Mouse (Mus musculus): ENCODE data around the gene Dgcr2. TPM values are rescaled to one million over a fixed set of nuclear protein-coding genes. Genes with fewer than 3 reads are reported as not detected.
A peak's percentile ranks its signal among the peaks of the same experiment; 100 is the strongest.

Dgcr2 gene
- polyA plus RNA-seq, 1 experiment from 2014 or later = 88.5 TPM

- 0 out of 2 replicates have a peak, but pooled peaks cover 1% of the 10 kb centered on the region for H3K4me1 ChIP-seq
These were observed 58.4 kb downstream of the Dgcr2 start for GRCm38 (mm10) chr16:17839976-17840375.

DNA sequence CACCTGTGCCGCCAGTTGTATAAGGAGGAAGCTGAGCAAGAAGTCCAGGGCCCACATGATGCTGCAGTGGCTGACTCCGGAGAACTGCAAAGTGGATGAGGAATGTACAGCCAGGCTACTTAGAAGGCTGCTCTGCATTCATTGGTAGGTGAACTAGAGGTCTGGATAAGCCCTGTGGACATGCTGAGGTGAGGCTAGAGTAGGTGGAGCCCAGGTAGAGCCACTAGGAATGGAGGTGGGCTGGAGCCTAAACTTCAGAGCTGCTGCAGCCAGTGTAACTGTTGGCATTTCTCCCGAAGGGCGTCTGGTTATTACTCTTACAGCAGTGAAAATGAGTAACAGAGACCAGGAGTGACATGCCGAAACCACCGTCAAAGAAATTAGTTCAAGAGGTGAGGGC lies 60.3 kb downstream of the Dgcr2 start, which contains the start of gene Car15:
TSS of gene Car15 (minus strand) at position 314 of the 400 bp plus-strand sequence.
- Histone ChIP-seq H3K27ac (no peak within 1 kb of the TSS), H3K27me3 (peaks cover 45% of the 10 kb centered on the region), H3K9me3 (no peaks in the 10 kb centered on the region), H3K36me3 (peaks cover 38% of the 10 kb centered on the region), H3K4me2 (no peak within 1 kb of the TSS), H3K9ac (no peak within 1 kb of the TSS), H3K4me3 (no peak within 1 kb of the TSS), H3K4me1 (peaks cover 17% of the 10 kb centered on the region)
- 57% methylated on average over 6 of the region's 6 CpGs for WGBS
- ATAC-seq (ENCODE audit: insufficient number of reproducible peaks, low FRiP score, low TSS enrichment, low read depth) = no peak

More at GRCm38 (mm10) chr16:17839976-17840375, 58.4 kb downstream of the Dgcr2 start:
- no peak overlapping the region for H3K4me3 ChIP-seq
- peaks cover 57% of the 10 kb centered on the region for H3K36me3 ChIP-seq
- H3K4me2 ChIP-seq = no peak overlapping the region
- H3K27me3 ChIP-seq = peaks cover 26% of the 10 kb centered on the region
- ATAC-seq (ENCODE audit: insufficient number of reproducible peaks, low FRiP score, low TSS enrichment, low read depth) = no peak
- no peaks in the 10 kb centered on the region for H3K9me3 ChIP-seq
- 82% methylated on average over 4 of the region's 4 CpGs for WGBS
- no peak overlapping the region for H3K27ac ChIP-seq
- no peak overlapping the region for H3K9ac ChIP-seq

DNA sequence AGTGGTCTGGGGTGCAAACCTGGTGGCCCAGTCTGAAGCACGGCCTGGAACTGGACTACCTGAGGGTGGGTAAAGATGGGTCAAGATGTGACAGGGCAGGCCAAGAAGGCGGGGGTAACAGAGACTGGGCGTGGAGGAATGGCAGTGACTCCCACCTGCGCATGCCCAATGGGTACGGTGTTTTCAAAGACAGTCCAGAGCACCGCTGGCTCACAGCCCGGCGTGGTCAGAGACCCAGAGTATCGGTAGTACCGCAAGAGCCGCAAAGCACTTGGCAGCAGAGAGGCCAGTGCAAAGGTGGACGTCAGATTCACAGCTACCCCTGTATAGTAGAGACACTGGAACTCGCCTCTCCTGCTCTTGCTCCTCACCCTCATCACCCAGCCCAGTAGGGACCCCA lies 62.9 kb downstream of the Dgcr2 start:
- 43% methylated on average over 13 of the region's 13 CpGs for WGBS
- ATAC-seq (ENCODE audit: insufficient number of reproducible peaks, low FRiP score, low TSS enrichment, low read depth) = no peak

DNA sequence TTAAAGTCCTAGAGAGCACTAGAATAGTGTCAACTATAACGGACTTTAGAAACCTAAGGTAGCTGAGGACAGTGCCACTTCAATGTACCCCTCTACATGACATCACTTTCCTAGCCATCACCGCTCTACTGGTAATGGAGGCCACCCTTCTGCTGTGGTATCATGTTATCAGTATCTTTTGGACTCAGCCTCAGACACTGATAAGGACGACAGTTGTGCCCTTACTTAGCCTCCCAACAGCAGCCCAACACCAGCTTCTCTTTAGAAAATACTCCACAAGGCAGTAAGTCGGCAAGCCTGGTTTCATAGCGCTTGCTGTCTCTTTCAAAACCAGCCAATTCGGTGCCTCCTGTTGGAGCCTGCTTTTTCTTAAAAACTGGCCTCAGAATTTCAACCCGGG lies 63.8 kb downstream of the Dgcr2 start:
- Histone ChIP-seq H3K4me3 (peak overlapping the region; percentile 62), H3K4me1 (peaks cover 25% of the 10 kb centered on the region), H3K9me3 (no peaks in the 10 kb centered on the region), H3K27me3 (peaks cover 74% of the 10 kb centered on the region), H3K4me2 (peak overlapping the region; percentile 99), H3K9ac (no peak overlapping the region), H3K27ac (no peak overlapping the region), H3K36me3 (peaks cover 3% of the 10 kb centered on the region; the same call in 1 of the 2 replicates)
- WGBS = 47% methylated on average over 7 of the region's 7 CpGs
- ATAC-seq (ENCODE audit: insufficient number of reproducible peaks, low FRiP score, low TSS enrichment, low read depth) = no peak

More for the DNA sequence above, 62.9 kb downstream of the Dgcr2 start:
- Histone ChIP-seq H3K9me3 (no peaks in the 10 kb centered on the region), H3K27me3 (peaks cover 71% of the 10 kb centered on the region), H3K36me3 (peaks cover 12% of the 10 kb centered on the region; the same call in 1 of the 2 replicates), H3K4me1 (peaks cover 25% of the 10 kb centered on the region), H3K27ac (no peak overlapping the region), H3K9ac (no peak overlapping the region), H3K4me2 (no peak overlapping the region), H3K4me3 (no peak overlapping the region)

DNA sequence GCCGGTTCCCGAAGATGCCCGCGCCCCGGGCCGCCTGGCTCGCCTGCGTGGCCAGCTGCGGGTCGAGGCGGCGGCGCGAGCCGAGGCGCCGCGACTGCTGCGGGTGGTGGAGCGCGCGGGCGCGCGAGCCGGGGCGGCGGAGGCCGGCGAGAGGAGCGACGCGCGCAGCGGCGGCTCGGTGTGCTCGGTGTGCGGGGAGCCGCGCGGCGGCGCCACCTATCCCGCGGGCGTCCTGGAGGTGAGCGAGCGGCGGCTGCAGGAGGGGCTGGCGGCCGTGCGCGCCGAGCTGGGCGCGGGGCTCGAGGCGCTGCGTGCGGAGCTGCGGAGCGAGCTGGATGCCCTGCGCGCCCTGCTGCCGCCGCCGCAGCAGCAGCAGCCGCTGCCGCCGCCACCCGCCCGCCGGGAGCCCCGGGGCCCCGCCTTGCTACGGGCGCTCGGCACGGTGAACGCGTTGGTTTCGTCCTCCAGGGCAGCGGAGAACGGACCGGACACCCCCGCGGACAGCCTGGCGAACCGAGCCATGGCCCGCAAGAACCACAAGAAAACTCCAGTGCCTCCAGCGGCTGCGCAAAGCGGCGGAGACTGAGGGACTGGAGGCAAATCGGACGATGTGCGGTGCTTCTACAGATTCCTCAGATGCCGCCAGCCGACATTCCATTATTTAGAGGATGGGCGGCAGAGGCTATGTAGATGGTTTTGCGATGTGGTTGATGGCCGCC lies 64.5 kb downstream of the Dgcr2 start:
- 1% methylated on average over 81 of the region's 103 CpGs for WGBS
- Histone ChIP-seq H3K36me3 (peaks cover 3% of the 10 kb centered on the region; the same call in 1 of the 2 replicates), H3K4me1 (peaks cover 25% of the 10 kb centered on the region), H3K27ac (no peak overlapping the region), H3K9me3 (no peaks in the 10 kb centered on the region), H3K9ac (peak overlapping the region; percentile 54), H3K4me2 (peak overlapping the region; percentile 99), H3K4me3 (peak overlapping the region; percentile 62), H3K27me3 (peaks cover 74% of the 10 kb centered on the region)
- ATAC-seq (ENCODE audit: insufficient number of reproducible peaks, low FRiP score, low TSS enrichment, low read depth) = no peak

- Histone ChIP-seq H3K27ac (no peak overlapping the region), H3K9ac (peak overlapping the region; percentile 54), H3K9me3 (no peaks in the 10 kb centered on the region), H3K4me2 (peak overlapping the region; percentile 99), H3K36me3 (no peaks in the 10 kb centered on the region), H3K27me3 (peaks cover 74% of the 10 kb centered on the region), H3K4me3 (peak overlapping the region; percentile 62), H3K4me1 (peaks cover 25% of the 10 kb centered on the region)
- under 1% methylated on average over 35 of the region's 37 CpGs for WGBS
- no peak for ATAC-seq (ENCODE audit: insufficient number of reproducible peaks, low FRiP score, low TSS enrichment, low read depth)
These were observed 65.1 kb downstream of the Dgcr2 start for GRCm38 (mm10) chr16:17833321-17833680.

DNA sequence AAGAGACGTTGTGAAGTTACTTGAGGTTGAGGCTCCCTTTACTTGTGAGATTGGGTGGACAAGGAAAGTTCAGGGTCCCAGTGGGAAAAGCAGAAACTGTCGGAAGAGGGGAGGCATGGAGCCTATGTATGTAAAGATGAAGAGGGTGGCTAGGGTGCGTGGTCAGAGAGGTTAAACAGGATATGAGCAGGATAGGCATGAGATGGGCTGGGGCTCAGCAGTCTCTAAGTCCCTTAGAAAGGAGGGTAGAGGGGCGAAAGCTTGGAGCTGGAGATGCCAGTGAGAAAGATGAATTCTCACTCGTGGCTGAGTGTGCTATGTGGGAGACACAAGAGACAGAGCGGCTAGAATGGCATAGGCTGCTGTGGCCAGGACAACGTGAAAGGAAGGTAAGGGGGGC lies 65.5 kb downstream of the Dgcr2 start, which contains the start of gene B830017H08Rik:
TSS of gene B830017H08Rik (plus strand) at position 301 of the 400 bp plus-strand sequence.
- peaks cover 76% of the 10 kb centered on the region for H3K27me3 ChIP-seq
- H3K27ac ChIP-seq = no peak within 1 kb of the TSS

GRCm38 (mm10) chr16:17831781-17832180 lies 66.6 kb downstream of the Dgcr2 start:
- H3K4me3 ChIP-seq = no peak overlapping the region
- H3K27me3 ChIP-seq = peaks cover 72% of the 10 kb centered on the region
- H3K4me2 ChIP-seq = no peak overlapping the region
- 18% methylated on average over 11 of the region's 11 CpGs for WGBS
- H3K4me1 ChIP-seq = peaks cover 25% of the 10 kb centered on the region
- no peaks in the 10 kb centered on the region for H3K36me3 ChIP-seq
- H3K9me3 ChIP-seq = no peaks in the 10 kb centered on the region
- no peak overlapping the region for H3K9ac ChIP-seq
- peak; percentile 20; the same call in 1 of the 2 replicates for ATAC-seq (ENCODE audit: insufficient number of reproducible peaks, low FRiP score, low TSS enrichment, low read depth)
- H3K27ac ChIP-seq = no peak overlapping the region

More for the DNA sequence above, 65.5 kb downstream of the Dgcr2 start, which contains the start of gene B830017H08Rik:
- Histone ChIP-seq H3K4me2 (peak within 1 kb of the TSS; percentile 99), H3K9ac (peak within 1 kb of the TSS; percentile 54), H3K9me3 (no peaks in the 10 kb centered on the region), H3K36me3 (no peaks in the 10 kb centered on the region), H3K4me3 (peak within 1 kb of the TSS; percentile 62), H3K4me1 (peaks cover 25% of the 10 kb centered on the region)
- no peak for ATAC-seq (ENCODE audit: insufficient number of reproducible peaks, low FRiP score, low TSS enrichment, low read depth)
- WGBS = 27% methylated on average over 7 of the region's 7 CpGs

GRCm38 (mm10) chr16:17830385-17831178 lies 67.8 kb downstream of the Dgcr2 start:
- no peak for ATAC-seq (ENCODE audit: insufficient number of reproducible peaks, low FRiP score, low TSS enrichment, low read depth)
- peaks cover 25% of the 10 kb centered on the region for H3K4me1 ChIP-seq
- H3K9ac ChIP-seq = no peak overlapping the region

DNA sequence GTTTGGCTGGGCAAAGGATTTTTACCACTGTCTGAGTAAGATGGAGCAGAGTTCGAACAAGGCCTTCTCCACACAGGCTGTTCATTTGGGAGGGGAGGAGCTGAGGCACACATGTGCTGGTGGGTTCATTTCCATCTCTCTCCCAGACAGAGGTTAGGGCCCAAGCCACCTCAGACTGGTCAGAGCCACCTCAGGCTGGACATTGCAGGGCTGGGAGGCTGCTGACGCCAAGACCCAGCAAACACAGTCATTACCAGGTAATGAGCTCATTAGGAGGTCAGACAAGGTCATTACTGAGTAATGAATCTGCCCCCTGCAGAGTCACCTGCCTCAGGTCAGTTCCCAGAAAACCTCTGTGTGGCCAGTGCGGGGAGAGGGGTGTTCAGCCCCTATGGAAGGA lies 69.5 kb downstream of the Dgcr2 start:
- Histone ChIP-seq H3K9ac (no peak overlapping the region), H3K4me1 (peaks cover 16% of the 10 kb centered on the region), H3K9me3 (no peaks in the 10 kb centered on the region), H3K4me2 (no peak overlapping the region), H3K27ac (no peak overlapping the region), H3K27me3 (peaks cover 43% of the 10 kb centered on the region), H3K4me3 (no peak overlapping the region), H3K36me3 (no peaks in the 10 kb centered on the region)
- 39% methylated on average over 3 of the region's 3 CpGs for WGBS
- no peak for ATAC-seq (ENCODE audit: insufficient number of reproducible peaks, low FRiP score, low TSS enrichment, low read depth)

More at GRCm38 (mm10) chr16:17830385-17831178, 67.8 kb downstream of the Dgcr2 start:
- Histone ChIP-seq H3K27ac (no peak overlapping the region), H3K4me2 (no peak overlapping the region), H3K9me3 (no peaks in the 10 kb centered on the region), H3K36me3 (no peaks in the 10 kb centered on the region), H3K27me3 (peaks cover 60% of the 10 kb centered on the region), H3K4me3 (no peak overlapping the region)
- 67% methylated on average over 10 of the region's 10 CpGs for WGBS

GRCm38 (mm10) chr16:17828229-17828628 lies 70.1 kb downstream of the Dgcr2 start:
- no peaks in the 10 kb centered on the region for H3K9me3 ChIP-seq
- H3K4me3 ChIP-seq = no peak overlapping the region
- H3K27ac ChIP-seq = no peak overlapping the region
- no peak for ATAC-seq (ENCODE audit: insufficient number of reproducible peaks, low FRiP score, low TSS enrichment, low read depth)
- no peak overlapping the region for H3K4me2 ChIP-seq
- no peaks in the 10 kb centered on the region for H3K36me3 ChIP-seq
- H3K27me3 ChIP-seq = peaks cover 37% of the 10 kb centered on the region
- H3K4me1 ChIP-seq = peaks cover 10% of the 10 kb centered on the region
- 85% methylated on average over 2 of the region's 2 CpGs for WGBS
- no peak overlapping the region for H3K9ac ChIP-seq

- Histone ChIP-seq H3K9ac (no peak overlapping the region), H3K9me3 (no peaks in the 10 kb centered on the region), H3K36me3 (no peaks in the 10 kb centered on the region), H3K27me3 (peaks cover 20% of the 10 kb centered on the region), H3K4me3 (no peak overlapping the region), H3K4me2 (no peak overlapping the region), H3K27ac (no peak overlapping the region), H3K4me1 (no peaks in the 10 kb centered on the region; the same call in 1 of the 2 replicates)
- ATAC-seq (ENCODE audit: insufficient number of reproducible peaks, low FRiP score, low TSS enrichment, low read depth) = no peak
- 80% methylated on average over 2 of the region's 2 CpGs for WGBS
These were observed 71.9 kb downstream of the Dgcr2 start for GRCm38 (mm10) chr16:17826500-17826899.

Data from limb, embryonic 15.5 days (tissue).